Mouse (Mus musculus): Measurements from ENCODE around the gene Sspo.
A peak's percentile ranks its signal among the peaks of the same experiment; 100 is the strongest.

Gene Sspo

DNA sequence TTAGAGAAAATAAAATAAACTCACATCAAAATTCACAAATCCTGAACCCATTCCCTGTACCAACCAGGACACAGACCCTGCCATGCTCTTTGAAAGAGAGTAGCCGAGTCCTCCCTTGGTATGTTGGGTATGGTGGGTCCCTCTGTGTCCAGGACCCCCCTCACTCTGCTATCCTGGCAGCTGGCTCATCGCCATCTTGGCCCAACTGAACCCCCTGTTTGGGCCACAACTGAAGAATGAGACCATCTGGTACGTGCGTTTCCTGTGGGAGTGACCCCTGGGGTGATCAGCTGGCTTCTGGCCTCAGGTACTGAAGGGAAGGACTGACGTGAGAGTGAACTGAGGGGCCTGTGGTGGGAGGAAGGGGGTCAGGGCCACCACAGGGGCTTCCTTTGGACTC, 91.8 kb downstream of the Sspo start:
- no peak for DNase-seq (ENCODE audit: extremely low spot score)

DNA sequence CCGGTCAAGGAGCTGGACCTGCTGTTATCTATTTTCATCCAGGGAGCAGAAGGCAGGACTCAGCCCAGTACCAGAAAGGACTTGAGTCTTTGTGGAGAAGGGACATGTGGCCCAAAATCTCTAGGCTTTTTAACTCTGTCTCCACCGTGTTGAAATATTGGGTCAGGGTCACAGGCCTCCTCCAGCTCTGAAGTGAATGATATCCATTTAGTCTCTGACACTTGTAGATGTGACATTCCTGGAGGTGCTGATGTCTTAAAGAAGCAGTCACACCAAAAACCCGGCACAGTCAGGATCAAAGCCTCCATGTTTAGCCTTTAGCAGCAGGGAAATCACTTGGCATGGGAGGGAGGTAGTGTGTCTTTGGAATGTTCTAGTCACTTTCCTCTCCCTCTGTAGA, 92.7 kb downstream of the Sspo start:
- DNase-seq (ENCODE audit: extremely low spot score) = no peak

DNA sequence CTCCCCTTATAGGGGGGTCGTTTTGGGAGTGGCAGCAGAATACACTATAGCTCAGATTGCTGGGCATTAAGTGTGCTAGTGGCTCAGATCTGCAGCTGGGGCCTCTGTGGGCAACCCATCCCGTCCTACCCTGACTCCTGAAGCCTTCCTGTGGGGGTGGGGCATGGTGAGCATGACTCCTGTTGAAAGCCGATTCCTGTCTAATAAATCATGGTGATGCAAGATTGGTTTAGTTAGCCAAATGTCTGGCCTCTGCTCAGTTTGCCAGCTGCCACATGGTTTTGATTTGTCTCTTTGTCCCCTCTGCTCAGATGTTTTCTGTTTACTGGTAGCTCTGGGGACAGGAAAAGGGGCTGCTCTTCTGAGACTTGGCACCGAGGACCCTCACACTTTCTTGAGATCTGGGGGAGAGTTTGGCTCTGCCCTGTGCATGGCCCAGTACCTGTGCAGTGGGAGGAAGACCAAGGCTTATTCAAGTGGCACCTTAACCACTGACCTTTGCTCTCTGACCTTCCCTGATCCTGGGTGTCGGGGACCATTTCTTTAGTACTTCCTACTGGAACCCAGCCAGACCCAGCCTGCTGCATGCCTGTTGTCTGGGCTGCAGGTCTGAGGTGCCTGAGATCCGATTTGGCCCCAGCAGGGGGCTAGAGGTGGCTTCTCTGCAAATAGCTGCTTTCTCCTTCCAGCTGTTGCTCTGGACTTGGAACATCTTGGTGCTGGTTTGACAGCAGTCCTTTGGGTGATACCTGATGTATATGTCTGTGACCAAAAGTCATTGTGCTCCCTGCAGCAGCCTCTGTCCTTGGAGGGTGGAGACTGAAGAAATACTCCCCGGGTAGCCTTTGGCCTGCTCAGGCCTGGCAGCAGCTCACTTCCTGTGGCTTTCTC, 93.8 kb downstream of the Sspo start:
- peak; percentile 47 for DNase-seq (ENCODE audit: extremely low spot score)

DNA sequence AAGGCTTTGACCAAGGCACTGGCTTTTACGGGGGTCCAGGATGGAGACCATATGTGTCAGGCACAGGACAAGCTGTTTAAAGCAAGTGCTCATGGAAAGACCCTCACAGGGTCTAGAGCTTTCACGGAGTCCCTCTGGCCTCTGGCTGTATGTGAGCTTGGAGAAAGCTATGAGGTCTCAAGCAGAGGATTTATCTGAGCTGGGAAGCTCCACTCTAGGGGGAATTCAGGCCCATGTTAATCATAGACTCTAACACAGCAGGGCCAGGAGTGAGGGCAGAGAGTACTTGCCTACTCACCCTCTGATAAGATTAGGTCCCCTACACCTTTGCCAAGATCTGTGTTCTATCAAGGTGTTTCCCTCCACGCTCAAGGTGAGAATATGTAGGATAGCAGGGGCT, 94.6 kb downstream of the Sspo start:
- DNase-seq (ENCODE audit: extremely low spot score) = no peak

DNA sequence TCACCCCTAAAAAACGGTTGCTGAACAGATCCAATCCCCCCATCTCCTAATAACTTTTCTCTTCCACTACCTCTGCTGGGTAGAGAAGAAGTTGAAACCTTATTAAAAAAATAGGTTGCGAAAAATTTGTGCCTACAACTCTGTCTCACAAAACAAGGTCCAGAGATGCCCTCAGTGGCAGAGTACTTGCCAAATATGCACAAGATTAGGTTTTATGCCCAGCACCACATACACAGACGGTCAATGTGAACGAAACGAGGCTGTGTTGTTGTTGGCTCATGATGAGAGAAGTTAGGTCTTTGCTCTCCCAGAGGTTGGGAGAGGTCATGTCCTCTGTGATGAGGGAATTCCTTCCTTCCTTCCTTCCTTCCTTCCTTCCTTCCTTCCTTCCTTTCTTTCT, 97.2 kb downstream of the Sspo start:
- DNase-seq (ENCODE audit: extremely low spot score) = no peak

DNA sequence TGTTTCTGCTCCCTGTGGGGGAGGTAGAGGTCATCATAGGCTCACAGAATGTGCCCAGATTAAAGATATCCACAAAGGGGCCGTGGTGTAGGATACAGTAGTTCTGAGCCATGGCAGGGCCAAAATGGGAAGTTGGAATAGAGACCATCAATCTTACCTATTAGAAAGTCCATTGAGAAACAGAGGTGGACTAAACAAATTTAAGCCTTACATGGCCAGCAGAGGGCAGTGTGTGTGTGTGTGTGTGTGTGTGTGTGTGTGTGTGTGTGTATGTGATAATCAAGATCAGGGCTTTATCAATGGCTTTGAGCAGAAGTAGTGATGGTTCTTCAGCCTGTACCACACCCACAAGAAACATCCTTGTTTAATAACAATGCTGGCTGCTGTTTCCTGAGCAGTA, 98.2 kb downstream of the Sspo start:
- peak; percentile 46 for DNase-seq (ENCODE audit: extremely low spot score)

DNA sequence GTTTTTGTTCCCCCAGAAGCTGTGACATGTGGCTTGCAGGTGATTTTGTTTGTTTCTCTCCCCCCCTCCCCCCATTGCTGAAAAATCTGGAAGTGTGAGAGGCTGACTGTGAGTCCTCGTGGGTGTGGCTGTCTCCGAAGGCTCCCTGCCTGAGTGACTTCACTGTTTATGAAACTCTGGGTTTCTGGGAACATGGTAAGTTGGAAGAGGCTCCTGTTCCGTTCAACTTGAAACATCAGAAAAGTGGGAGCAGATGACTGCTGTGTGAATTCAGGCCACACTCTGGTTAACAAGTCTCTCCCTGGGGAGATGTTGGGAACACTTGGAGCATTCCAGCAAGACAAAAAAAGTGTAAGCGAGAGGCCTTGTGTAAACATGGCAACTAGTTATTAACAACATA, 98.8 kb downstream of the Sspo start:
- DNase-seq (ENCODE audit: extremely low spot score) = no peak

DNA sequence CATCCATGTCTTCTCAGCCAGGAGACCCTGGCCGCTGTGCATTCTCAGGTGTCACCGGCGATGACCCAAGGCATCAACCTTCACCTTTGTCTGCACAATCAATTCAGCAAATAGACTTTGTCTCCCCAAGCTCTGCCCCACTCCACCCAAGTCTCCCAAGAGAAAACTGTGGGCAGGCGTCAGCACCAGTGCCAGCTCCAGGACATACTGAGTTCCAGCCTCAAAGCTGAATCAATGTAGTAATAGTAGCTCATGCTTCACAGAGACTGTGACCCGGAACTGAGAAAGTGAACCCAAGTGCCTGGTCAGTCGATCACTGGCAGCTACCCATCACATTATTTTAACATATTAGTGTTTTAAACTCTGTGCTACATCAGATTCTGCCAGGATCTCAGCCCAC, 100.3 kb downstream of the Sspo start:
- no peak for DNase-seq (ENCODE audit: extremely low spot score)
